Mouse (Mus musculus) liver, embryonic 15.5 days (tissue): ENCODE results near the gene Tdrkh. TPM values are rescaled to one million over a fixed set of nuclear protein-coding genes. Genes with fewer than 3 reads are reported as not detected.
A peak's percentile ranks its signal among the peaks of the same experiment; 100 is the strongest.

Experiments used
- ATAC-seq: fragments of 200-750 bp; cut with Nextera tagmentation; 2 replicates; pipeline ENCODE4 v1.8.0; 2017; ENCODE audit warnings: moderate number of reproducible peaks, mild to moderate bottlenecking, moderate library complexity; ENCODE audit not compliant: insufficient read depth
- H3K27ac ChIP-seq: fragments of 300-500 bp; sonication (generic); replicated peaks from 2 replicates; pipeline ENCODE4 v1.5.1; 2015; ENCODE audit warnings: mild to moderate bottlenecking, inconsistent platforms
- H3K27me3 ChIP-seq: fragments of 300-500 bp; sonication (generic); 2 replicates; pipeline ENCODE4 v1.6.1; 2015; ENCODE audit warnings: mild to moderate bottlenecking, inconsistent platforms
- H3K36me3 ChIP-seq: fragments of 300-500 bp; sonication (generic); replicated peaks from 2 replicates; pipeline ENCODE4 v1.6.1; 2015; ENCODE audit warnings: moderate library complexity, mild to moderate bottlenecking, inconsistent platforms
- H3K4me1 ChIP-seq: fragments of 300-500 bp; sonication (generic); replicated peaks from 2 replicates; pipeline ENCODE4 v1.6.1; 2015; ENCODE audit warnings: inconsistent platforms
- H3K4me2 ChIP-seq: fragments of 300-500 bp; sonication (generic); 2 replicates; pipeline ENCODE4 v1.6.1; 2015; ENCODE audit warnings: moderate library complexity, mild to moderate bottlenecking, inconsistent platforms
- H3K4me3 ChIP-seq: fragments of 300-500 bp; sonication (generic); replicated peaks from 2 replicates; pipeline ENCODE4 v1.5.1; 2015; ENCODE audit warnings: mild to moderate bottlenecking, inconsistent platforms
- H3K9ac ChIP-seq: fragments of 300-500 bp; sonication (generic); 2 replicates; pipeline ENCODE4 v1.6.1; 2015; ENCODE audit warnings: moderate library complexity, mild to moderate bottlenecking, inconsistent platforms
- H3K9me3 ChIP-seq: fragments of 300-500 bp; sonication (generic); replicated peaks from 2 replicates; pipeline ENCODE4 v1.6.1; 2016; ENCODE audit warnings: inconsistent platforms
- WGBS: fragments of 180-500 bp; shearing (Covaris S2); methylation state at CpG from one replicate; pipeline ENCODE4 v1.1.7; 2015; ENCODE audit warnings: mixed read lengths; ENCODE audit not compliant: insufficient replicate concordance; 5-methylcytosine and 5-hydroxymethylcytosine counted together
- polyA plus RNA-seq: library from polyadenylated mRNA; unstranded; fragments of >200 nt; fragmentation: Nextera tagmentation; extraction: Ambion mirVana; gene quantifications from 2 replicates; pipeline ENCODE4 v1.2.1, GENCODE M21; 2015

The Tdrkh gene
- 8.7 and 9.9 TPM in 2 replicates for polyA plus RNA-seq

GRCm38 (mm10) chr3:94413031-94413679 lies at the start of gene Tdrkh:
Gene Tdrkh (plus strand): TSS chr3:94413273.
- 10% methylated on average over 52 of the region's 52 CpGs for WGBS
- no peaks in the 10 kb centered on the region for H3K9me3 ChIP-seq
- H3K27me3 ChIP-seq: peaks cover 14% of the 10 kb centered on the region; the same call in 1 of the 2 replicates
- peak; percentile 97 for ATAC-seq
- no peaks in the 10 kb centered on the region for H3K36me3 ChIP-seq
- peaks cover 16% of the 10 kb centered on the region for H3K4me1 ChIP-seq
- H3K4me2 ChIP-seq: peak within 1 kb of the TSS; percentile 88
- H3K27ac ChIP-seq: 0 out of 2 replicates have a peak within 1 kb of the TSS, but pooled peaks have one; percentile 16
- peak within 1 kb of the TSS; percentile 47 for H3K9ac ChIP-seq
- H3K4me3 ChIP-seq: peak within 1 kb of the TSS; percentile 61

GRCm38 (mm10) chr3:94363291-94364153 lies 49.6 kb upstream of the Tdrkh start:
- Histone ChIP-seq H3K9me3 (no peaks in the 10 kb centered on the region), H3K4me1 (no peaks in the 10 kb centered on the region), H3K4me2 (peak overlapping the region; percentile 66), H3K9ac (0 out of 2 replicates have a peak overlapping the region, but pooled peaks have one; percentile 27), H3K4me3 (peak overlapping the region; percentile 43), H3K27ac (no peak overlapping the region), H3K36me3 (no peaks in the 10 kb centered on the region), H3K27me3 (peaks cover 57% of the 10 kb centered on the region)
- no peak for ATAC-seq
- WGBS: 6% methylated on average over 97 of the region's 97 CpGs

- 5% methylated on average over 23 of the region's 23 CpGs for WGBS
- Histone ChIP-seq H3K27ac (no peak overlapping the region), H3K4me2 (peak overlapping the region; percentile 66), H3K9ac (no peak overlapping the region), H3K4me1 (no peaks in the 10 kb centered on the region), H3K36me3 (no peaks in the 10 kb centered on the region), H3K9me3 (no peaks in the 10 kb centered on the region), H3K27me3 (peaks cover 57% of the 10 kb centered on the region), H3K4me3 (peak overlapping the region; percentile 43)
- no peak for ATAC-seq
These were observed 48.9 kb upstream of the Tdrkh start for GRCm38 (mm10) chr3:94364154-94364526.

- H3K27ac ChIP-seq: no peak overlapping the region
- H3K27me3 ChIP-seq: peaks cover 47% of the 10 kb centered on the region
- H3K36me3 ChIP-seq: no peaks in the 10 kb centered on the region
- 17% methylated on average over 3 of the region's 3 CpGs for WGBS
- H3K9me3 ChIP-seq: no peaks in the 10 kb centered on the region
- H3K4me2 ChIP-seq: no peak overlapping the region
- no peaks in the 10 kb centered on the region for H3K4me1 ChIP-seq
- ATAC-seq: no peak
- H3K4me3 ChIP-seq: no peak overlapping the region
- H3K9ac ChIP-seq: no peak overlapping the region
These were observed 46.3 kb upstream of the Tdrkh start for GRCm38 (mm10) chr3:94366761-94367160.

- H3K4me2 ChIP-seq: no peak overlapping the region
- ATAC-seq: no peak
- WGBS: 64% methylated on average over 6 of the region's 6 CpGs
These were observed 45.6 kb upstream of the Tdrkh start for GRCm38 (mm10) chr3:94367511-94367910.

GRCm38 (mm10) chr3:94368631-94369030 lies 44.4 kb upstream of the Tdrkh start:
- peaks cover 29% of the 10 kb centered on the region for H3K27me3 ChIP-seq
- no peak overlapping the region for H3K4me2 ChIP-seq
- ATAC-seq: no peak
- H3K9me3 ChIP-seq: no peaks in the 10 kb centered on the region
- H3K9ac ChIP-seq: no peak overlapping the region
- H3K36me3 ChIP-seq: no peaks in the 10 kb centered on the region
- no peak overlapping the region for H3K4me3 ChIP-seq
- 44% methylated on average over 6 of the region's 6 CpGs for WGBS
- no peak overlapping the region for H3K27ac ChIP-seq
- H3K4me1 ChIP-seq: no peaks in the 10 kb centered on the region

More at GRCm38 (mm10) chr3:94367511-94367910, 45.6 kb upstream of the Tdrkh start:
- Histone ChIP-seq H3K36me3 (no peaks in the 10 kb centered on the region), H3K9me3 (no peaks in the 10 kb centered on the region), H3K27ac (no peak overlapping the region), H3K4me3 (no peak overlapping the region), H3K9ac (no peak overlapping the region), H3K27me3 (peaks cover 40% of the 10 kb centered on the region), H3K4me1 (no peaks in the 10 kb centered on the region)

- Histone ChIP-seq H3K9me3 (no peaks in the 10 kb centered on the region), H3K4me1 (0 out of 2 replicates have a peak, but pooled peaks cover 2% of the 10 kb centered on the region), H3K4me2 (no peak overlapping the region), H3K9ac (no peak overlapping the region), H3K27ac (no peak overlapping the region), H3K4me3 (no peak overlapping the region), H3K36me3 (no peaks in the 10 kb centered on the region), H3K27me3 (peaks cover 18% of the 10 kb centered on the region)
- ATAC-seq: no peak
- 39% methylated on average over 2 of the region's 2 CpGs for WGBS
These were observed 43.4 kb upstream of the Tdrkh start for GRCm38 (mm10) chr3:94369709-94370108.

- Histone ChIP-seq H3K4me2 (no peak overlapping the region; the same call in 1 of the 2 replicates), H3K4me3 (no peak overlapping the region), H3K4me1 (0 out of 2 replicates have a peak, but pooled peaks cover 2% of the 10 kb centered on the region), H3K36me3 (no peaks in the 10 kb centered on the region), H3K27ac (0 out of 2 replicates have a peak overlapping the region, but pooled peaks have one; percentile 29), H3K9ac (no peak overlapping the region), H3K9me3 (no peaks in the 10 kb centered on the region), H3K27me3 (peaks cover 3% of the 10 kb centered on the region; the same call in 1 of the 2 replicates)
- WGBS: 21% methylated on average over 11 of the region's 11 CpGs
- peak; percentile 73 for ATAC-seq
These were observed 41.4 kb upstream of the Tdrkh start for GRCm38 (mm10) chr3:94371637-94372036.

- Histone ChIP-seq H3K27ac (0 out of 2 replicates have a peak overlapping the region, but pooled peaks have one; percentile 29), H3K9ac (no peak overlapping the region), H3K36me3 (no peaks in the 10 kb centered on the region), H3K4me1 (0 out of 2 replicates have a peak, but pooled peaks cover 2% of the 10 kb centered on the region), H3K9me3 (no peaks in the 10 kb centered on the region), H3K4me3 (no peak overlapping the region), H3K27me3 (peaks cover 3% of the 10 kb centered on the region; the same call in 1 of the 2 replicates), H3K4me2 (no peak overlapping the region)
- 6% methylated on average over 3 of the region's 3 CpGs for WGBS
- ATAC-seq: no peak
These were observed 41.0 kb upstream of the Tdrkh start for GRCm38 (mm10) chr3:94372038-94372437.

GRCm38 (mm10) chr3:94372641-94373040 lies 40.4 kb upstream of the Tdrkh start, which contains the start of gene Rorc:
Gene Rorc (plus strand): TSS chr3:94372794.
- 0 out of 2 replicates have a peak, but pooled peaks cover 2% of the 10 kb centered on the region for H3K4me1 ChIP-seq
- peak within 1 kb of the TSS; percentile 17; the same call in 1 of the 2 replicates for H3K4me3 ChIP-seq
- H3K9ac ChIP-seq: no peak within 1 kb of the TSS
- 0 out of 2 replicates have a peak within 1 kb of the TSS, but pooled peaks have one; percentile 29 for H3K27ac ChIP-seq
- H3K36me3 ChIP-seq: no peaks in the 10 kb centered on the region
- 22% methylated on average over 5 of the region's 5 CpGs for WGBS
- no peaks in the 10 kb centered on the region for H3K9me3 ChIP-seq
- H3K4me2 ChIP-seq: peak within 1 kb of the TSS; percentile 33
- ATAC-seq: no peak; the same call in 1 of the 2 replicates
- peaks cover 3% of the 10 kb centered on the region; the same call in 1 of the 2 replicates for H3K27me3 ChIP-seq
